Mouse (Mus musculus): ENCODE measurements around the gene Wnt3a.

The Wnt3a gene

DNA sequence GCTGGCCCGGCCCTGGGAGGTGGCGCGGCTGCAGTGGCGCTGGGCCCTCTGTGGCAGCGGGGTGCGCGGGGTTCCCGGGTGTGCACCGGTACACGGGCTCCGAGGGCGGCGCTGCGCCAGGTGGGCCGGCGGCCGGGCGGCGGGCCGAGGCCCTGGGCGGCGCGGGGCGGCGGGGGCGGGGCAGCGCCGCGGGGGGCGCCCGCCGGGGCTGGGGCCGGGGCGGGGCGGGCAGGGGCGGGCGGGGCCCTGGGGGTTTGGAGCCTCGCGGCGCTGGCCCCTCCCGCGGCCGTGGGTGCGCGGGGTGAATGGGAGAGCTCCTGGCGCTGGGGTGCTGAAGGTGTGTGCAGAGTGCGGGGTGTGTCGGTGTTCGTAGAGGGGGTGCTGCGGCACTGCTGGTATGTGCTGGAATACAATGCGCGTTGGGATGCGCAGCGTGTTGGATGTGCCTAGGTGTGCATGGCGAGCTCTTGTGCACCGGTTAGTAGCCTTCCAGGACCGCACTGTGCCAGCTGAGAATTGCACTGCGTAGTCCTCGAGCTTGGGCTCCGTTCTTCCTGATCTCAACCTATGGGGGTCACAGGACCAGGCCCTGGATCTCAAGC, at the start of gene Wnt3a:
Gene Wnt3a (minus strand): TSS at position 51 of the 602 bp plus-strand sequence.
- DNase-seq: no peak

DNA sequence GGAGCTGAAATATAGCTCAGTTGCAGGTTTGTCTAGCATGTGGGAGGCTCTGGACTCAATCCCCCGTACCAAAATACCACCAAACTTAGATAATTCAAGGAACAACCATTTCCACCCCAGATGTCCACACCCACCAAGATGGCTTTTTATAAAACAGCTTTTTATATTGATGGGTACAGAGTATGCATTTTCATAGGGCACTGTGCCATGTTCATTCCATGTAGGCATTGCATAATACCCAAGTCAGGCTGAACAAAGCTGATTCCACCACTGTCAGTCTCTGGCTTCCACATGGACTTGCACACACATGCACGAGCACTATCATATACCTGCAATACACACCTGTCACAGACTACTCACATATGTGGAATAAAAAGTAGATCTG, 48.2 kb upstream of the Wnt3a start:
- no peak for DNase-seq

DNA sequence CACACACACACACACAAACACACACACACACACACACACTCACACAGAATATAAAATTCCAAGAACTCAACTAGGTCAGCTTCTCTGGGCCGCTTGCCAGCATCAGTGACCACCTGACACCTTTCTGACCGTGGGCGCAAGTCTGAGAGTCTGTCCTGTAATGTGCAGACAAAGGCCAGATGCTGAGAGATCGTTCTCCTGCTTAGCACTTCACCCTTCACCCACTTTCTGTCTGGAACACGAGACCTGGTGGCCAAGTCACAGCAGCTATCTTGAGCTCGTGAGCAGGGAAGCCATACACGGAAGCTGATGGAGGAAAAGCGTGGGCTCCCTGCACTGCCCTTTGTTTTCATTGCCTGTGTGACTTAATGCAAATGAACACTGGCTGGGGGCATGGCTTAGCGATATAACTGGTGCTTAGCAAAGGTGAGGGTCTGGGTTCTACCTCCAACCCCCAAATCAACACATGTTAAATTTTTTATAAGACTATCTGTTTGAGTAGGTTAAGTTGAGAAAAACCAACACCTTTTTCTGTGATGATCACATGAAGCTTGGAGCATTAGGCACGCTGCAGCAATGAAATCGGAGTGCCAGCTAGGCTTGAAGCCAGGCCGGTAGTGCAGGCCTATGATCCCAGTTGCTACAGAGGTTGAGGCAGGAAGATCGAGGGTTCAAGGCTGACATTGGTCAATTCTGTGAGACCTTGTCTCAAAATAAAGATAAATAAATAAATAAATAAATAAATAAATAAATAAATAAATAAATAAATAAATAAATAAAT, 47.6 kb upstream of the Wnt3a start:
- DNase-seq: no peak

DNA sequence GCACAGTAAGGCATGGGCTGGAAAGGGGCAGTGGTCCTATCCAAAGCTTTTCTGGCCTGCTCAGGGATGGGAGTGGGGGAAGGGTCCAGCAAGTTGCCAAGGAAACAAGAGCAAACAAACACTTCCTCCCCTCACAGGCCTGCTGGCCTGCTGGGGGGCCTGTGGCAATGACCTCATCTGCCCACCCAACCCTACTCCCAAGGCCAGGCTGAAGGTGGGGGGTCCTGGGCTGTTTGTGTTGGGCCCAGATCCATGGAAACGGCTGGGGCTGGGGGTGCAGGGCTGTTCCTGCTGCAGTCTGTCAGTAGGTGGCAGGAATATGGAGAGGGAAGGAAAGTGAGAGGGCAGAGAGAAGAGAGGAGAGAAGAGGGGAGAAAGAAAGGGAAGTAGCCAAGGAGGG, 45.8 kb upstream of the Wnt3a start:
- DNase-seq: no peak

DNA sequence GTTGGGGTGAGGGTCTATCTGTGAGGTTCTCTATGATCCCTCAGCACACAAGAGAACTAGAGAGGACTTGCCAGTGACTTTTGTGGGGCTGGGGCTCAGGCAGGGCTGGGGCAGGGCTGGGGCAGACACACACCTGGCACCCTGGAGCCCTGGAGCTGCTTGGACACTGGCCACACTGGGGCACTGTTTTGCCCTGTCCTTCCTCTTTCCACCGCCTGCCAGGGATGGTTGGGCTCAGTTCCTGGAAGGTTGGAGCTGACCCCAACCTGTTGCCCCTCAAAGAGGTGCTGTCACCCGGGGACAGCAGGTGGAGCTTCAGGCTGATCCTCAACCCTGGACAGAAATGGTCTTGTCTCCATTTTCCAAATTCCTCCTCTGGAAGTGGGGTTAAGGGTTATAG, 45.4 kb upstream of the Wnt3a start:
- DNase-seq: no peak

DNA sequence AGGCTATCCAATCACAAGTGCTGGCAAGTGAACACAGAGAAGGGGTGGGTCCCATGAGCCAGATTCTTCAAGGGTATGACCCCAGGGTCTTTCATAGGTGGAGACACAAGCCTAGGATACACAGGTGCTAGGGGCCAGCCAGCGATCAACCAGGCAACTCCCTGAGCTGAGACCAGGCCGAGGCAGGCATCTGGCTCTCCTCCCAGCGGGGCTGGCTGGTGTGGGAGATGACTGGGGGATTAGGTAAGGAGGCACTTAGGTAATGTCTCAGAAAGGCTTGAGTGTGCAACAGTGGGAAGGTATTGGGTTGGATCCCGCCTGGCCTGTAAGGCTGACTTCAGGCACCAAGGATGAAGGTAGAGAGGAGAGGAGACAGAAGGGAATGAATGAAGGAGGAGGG, 44.6 kb upstream of the Wnt3a start:
- DNase-seq: no peak

DNA sequence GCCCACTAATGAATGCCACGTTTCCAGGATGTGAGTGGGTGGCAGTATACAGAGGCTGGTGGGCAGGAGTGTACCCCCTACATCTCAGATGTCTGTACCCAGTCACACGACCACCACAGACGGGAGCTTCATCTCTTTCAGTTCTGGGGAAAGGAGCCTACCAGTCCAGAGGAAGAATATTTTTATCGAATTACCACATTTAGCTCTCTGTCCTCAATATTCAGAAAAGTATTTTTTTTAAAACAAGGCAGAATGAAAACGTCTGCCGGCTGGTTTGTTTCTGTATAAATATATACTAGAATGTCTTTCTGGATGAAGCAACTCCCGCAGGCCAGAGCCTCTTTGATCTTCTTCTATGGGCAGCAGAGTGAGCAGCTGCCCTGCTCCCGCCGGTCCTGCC, 42.4 kb upstream of the Wnt3a start:
- DNase-seq: no peak

DNA sequence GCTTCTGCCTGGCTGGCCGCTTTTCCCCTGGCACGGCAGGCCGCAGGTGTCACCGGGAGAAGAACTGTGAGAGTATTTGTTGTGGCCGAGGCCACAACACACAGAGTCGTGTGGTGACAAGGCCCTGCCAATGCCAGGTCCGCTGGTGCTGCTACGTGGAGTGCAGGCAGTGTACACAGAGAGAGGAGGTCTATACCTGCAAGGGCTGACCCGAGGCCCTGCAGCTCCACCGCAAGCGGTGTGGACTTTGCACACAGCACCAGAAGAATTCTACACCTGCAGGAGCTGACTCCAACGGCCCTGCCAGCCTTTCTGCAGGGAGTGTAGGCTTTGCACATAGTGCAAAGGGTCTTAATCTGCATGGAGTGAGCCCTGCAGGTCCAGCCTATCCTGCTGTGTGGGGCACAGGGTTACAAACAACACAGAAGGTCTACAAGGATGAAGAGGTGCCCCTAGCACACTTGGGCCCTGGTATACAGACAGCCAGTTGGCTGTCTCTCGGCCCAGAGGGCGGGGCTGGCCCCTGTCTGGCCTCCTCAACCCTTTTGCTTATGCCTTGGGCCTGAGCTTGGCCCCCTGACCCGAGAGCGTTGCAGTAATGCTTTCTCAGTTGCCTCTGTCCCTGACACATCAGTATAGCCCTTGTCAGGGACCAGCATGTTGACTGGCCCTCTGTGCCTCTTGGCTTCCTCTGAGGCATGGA, 40.8 kb upstream of the Wnt3a start:
- no peak for DNase-seq

DNA sequence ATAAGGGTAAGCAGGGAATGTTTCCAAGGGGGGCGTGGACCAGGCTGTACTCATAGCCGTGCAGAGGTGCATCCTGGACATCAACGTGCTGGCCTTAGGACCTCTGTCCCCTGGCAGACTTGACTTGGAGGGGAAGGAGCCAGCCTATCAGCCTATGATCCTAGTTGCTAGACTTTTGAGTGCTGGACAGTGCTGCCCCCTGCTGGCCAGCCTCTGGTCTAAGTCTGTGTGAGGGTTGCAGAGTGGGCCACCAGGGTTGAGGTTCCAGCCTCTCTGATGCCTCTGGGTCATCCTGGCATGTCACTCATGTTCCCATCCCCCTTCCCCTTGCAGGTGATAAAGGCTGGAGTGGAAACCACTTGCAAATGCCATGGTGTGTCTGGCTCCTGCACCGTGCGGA, 40.0 kb upstream of the Wnt3a start:
- peak; percentile 39 to 50 for DNase-seq

DNA sequence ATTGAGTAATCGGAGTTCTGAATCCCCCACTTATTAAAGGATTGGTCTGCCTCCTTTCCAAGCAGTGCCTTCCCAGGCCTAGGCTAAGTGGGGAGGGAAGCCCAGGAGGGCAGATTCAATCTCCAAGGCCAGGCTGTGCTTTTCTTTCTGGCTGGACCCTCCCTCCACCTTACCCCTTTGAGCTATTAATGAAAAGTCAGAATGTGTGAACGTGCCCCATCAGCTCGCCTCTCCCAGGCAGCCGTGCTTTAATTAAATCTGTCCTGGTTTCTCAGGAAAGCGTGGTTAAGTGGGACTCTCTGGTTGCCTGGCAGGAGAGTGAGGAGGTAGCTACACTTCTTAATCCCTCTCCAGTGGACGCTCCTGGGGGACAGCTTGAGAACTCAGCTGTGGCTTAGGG, 39.1 kb upstream of the Wnt3a start:
- DNase-seq: no peak

DNA sequence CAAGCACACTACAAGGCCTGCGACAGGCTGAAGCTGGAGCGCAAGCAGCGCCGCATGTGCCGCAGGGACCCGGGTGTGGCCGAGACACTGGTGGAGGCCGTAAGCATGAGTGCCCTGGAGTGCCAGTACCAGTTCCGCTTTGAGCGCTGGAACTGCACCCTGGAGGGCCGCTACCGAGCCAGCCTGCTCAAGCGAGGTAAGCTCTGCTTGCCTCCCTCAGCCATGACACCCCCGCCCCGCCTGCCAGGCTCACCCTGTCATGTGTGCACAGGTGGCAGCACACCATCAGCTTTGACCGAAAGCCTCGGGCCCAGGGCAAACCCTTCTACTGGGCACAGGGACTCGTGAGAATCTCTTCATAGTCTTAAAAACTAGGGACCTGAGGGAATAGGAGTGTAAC, 37.1 kb upstream of the Wnt3a start:
- no peak for DNase-seq

DNA sequence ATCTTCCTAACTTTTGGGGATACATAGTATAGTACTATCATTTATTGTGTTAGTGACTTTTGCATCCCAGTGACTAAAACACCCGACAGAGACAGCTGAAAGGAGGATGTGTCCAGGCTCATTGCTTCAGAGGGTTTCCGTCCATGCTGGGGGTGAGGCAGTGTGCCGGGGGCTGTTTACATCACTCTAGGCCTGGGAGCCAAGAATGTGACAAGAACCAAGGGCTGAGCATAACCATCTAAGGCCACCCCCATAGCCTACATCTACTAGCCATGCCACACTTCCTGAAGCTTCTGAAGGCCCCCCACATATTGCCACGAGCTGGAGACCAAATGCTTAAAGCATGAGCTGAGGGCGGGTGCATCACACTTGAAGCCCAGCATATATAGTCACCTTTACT, 34.2 kb upstream of the Wnt3a start:
- no peak for DNase-seq

DNA sequence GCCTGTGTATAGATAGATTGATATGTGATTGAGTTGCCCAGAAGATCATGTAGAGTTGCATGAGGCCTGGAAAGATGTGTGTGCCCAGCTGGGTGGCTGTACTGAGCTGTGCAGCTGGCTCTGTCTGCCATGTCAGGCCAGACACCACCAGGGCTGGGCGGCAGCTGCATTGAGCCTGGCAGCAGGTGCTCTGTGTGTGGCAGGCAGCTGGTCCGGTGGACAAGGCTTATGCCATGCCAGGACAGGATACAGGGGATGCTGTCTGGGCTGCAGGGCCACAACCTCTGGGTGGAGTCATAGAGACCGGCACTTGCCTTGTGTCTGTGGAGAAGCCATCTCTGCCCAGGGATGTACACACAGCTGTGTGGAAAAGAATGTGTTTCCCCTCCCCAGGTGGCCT, 32.4 kb upstream of the Wnt3a start:
- no peak for DNase-seq

DNA sequence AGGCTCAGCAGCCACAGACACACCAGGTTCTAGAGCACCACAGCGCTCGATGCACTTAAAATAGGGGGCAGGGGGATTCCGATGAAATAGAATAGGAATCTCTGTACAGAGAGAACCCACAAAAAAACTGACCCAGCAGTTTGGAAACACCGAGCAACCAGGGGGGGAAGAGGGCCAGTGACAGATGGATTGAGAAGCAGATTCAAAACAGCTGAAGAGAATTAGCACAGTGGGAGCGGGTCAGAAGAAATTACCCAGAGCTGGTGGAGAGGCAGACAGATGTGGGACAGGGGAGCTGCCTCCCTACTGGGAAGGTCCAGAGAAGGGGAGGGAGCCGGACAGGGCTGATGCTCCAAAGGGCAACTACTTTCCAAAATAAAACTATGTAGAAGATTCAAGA, 26.0 kb upstream of the Wnt3a start:
- no peak for DNase-seq

DNA sequence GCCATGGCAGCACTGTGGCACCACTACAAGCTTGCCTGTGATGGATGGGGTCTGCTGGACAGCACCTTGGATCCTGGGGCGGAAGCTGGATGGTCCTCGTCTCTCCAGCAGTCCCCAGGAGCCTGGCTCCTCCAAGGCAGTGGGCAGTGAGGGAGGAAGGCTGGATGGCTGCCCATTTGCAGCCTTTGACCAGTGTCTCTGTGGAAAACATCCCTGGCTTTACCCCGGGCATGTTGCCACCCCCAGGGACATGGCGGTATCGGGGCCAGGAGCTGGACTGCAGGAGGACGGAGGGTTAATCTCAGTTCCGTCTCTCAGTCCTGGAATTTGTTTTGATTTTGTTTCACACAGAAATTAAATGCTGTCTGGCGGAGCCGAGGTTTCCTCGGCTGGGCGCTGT, 23.4 kb upstream of the Wnt3a start:
- no peak for DNase-seq

DNA sequence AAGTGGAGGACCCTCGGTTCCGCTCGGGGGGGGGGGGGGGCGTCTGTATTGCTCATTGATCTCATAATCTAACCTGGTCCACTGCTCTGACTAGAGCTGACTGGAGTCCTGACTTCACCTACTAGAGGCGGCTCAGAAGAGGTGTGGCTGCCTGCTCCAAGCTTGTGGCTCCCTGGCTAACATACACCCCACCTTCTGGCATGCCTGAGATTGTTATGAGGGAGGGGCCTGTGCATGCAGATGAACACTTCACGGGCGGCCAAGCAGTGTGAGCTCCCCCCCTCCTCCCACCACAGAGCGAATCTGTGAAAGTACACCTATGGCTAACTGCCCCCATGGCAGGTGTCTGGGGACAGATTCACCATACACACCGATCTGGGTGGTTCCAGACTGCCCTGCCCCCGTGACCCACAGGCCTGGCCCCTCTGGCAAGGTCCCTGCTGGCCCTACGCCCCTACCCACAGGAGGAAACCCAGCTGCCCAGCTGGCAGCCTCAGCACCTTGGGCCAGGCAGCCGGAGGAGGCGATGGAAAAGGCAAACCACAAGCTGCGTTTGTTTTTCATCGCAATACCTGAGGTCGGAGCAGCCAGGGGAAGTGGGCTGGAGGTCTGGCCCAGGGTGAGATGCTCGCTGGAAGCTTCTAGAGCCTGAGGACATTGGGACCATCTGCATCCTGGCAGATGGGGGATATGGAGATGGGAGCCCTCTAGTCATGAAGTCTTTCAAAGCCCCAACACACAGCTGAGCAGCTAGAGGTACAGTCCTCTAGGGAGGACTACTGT, 22.7 kb upstream of the Wnt3a start:
- no peak for DNase-seq

DNA sequence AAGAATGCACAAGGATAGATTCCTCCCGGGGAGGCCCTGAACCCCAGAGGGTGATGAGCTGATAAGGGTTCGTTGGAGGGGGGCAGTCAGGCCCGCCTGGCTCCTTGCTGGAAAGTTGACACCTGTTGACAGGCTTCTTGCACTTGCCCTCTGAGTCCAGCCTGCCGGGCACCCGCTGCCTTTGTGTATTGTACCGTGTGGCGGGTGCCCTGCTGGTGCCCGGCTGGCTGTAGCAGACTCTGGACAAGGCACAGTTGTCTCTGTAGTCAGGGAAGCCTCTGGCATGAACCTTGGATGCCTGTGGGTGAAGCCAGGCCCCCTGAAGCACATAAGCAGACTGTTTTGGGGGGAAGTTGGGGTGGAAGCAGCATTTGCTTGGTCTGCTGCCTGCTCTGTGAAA, 21.9 kb upstream of the Wnt3a start:
- DNase-seq: no peak

DNA sequence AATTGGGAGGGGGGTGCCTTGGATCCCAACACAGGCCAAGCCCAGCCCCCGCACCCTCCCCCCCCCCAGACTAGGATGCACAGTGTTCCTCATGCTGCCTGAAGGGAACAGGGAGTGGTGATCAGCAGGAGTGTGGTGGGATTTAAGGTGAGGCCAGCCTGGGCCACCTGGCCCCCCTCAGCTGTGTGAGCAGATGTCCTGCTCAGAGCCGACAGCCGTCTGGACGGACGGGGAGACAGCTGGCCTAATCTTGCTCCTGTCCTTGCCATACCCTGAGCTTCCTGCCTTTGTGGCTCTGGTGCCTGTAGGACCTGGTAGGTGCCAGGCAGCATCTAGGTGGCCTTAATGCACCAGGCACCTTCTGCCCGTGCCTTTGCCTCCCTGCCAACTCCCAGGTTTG, 21.5 kb upstream of the Wnt3a start:
- no peak for DNase-seq

DNA sequence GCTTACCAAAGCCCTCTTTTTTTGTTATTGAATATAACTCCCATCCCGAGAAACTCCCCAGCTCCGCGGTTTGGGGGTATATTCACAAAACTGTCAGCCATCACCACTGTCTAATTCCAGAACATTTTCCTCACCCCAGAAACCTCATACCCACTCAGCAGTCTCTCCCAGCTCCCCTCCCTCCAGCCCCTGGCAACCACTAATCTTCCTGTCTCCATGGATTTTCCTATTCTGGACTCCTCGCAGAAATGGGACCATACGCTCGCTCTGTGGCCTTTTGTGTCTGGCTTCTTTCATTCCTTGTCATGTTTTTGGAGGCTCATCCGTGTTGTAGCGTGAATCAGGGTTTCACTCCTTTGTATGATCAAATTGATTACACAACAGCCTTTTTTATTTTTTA, 19.4 kb upstream of the Wnt3a start:
- no peak for DNase-seq

DNA sequence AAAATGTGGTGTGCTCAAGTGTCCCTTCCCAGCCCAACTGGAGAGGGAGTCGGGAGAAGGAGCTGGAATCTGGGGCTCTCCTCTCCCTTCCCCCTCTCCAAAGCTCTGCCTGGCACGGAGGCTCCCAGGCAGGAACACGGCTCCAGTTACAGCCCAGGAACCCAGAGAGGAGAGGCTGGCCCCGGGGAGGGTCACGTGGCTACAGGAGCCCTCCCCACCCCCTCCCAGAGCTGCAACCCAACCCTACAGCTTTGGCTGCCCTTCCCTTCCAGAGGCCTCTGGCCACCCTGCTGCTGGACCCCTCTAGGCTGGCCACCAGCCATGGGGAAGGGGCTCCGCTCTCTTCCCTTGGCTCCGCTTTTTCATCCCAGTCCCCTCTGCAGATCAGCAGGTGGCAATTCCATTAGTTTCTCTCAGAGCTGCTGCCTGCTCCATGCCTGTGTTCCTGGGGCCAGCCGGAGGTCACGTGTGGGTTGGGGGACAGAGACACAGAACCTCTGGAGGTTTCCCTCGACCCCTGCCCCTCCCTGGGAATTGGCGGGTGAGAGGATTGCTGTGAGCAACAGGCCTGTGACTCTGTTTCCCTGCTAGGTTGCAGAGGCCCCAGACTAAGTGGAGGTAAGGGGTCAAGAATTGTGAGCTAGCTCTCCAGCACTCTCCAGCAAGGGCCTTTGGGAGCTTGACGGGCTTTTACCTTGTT, 18.7 kb upstream of the Wnt3a start:
- DNase-seq: no peak

DNA sequence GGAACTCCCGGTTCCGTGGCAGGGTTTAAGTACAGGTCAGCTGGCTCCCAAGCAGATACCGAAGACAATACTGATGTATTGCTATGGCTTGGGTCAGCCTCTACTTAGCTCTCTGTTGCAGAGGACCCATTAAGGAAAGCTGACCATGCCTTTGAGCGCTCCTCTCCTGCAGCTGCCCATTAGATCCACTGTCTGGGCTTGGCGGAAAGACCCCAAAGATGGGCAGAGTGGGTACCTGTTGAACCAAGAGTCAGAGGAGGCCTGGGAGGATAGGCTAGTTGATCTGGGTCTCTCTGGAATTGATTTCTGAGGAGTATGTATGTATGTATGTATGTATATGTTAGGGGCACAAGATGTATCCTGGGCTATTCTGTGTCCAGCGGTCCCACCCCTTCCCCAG, 18.1 kb upstream of the Wnt3a start:
- no peak for DNase-seq

DNA sequence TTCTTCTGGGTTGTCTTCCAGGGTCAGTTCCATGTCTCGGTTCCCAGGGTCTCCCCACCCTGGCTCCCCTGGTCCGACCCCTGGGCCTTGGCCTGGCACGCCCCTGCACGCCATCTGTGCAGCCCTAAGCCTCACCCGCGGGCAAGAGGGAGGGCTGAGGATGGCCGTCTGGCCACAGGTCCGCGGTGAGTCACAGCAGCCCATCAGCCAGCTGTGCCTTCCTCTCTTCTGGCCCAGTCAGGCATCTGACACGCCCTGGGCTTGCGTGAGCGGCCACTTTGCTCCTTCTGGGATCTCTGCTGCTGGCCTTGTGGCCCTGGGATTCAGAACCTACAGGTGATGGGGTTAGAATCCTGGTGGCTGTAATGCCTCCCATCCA, 17.6 kb upstream of the Wnt3a start:
- no peak for DNase-seq
